Mouse (Mus musculus) kidney, embryonic 14.5 days (tissue): ENCODE measurements around the gene Apod. TPM values are rescaled to one million over a fixed set of nuclear protein-coding genes. Genes with fewer than 3 reads are reported as not detected.

ENCODE experiments used
- ATAC-seq: fragments of 200-750 bp; cut with Nextera tagmentation; 2 replicates; pipeline ENCODE4 v1.8.0; 2017; ENCODE audit warnings: moderate number of reproducible peaks, mild to moderate bottlenecking, moderate TSS enrichment, moderate library complexity; ENCODE audit not compliant: low FRiP score, low TSS enrichment
- H3K27ac ChIP-seq: fragments of 300-500 bp; sonication (generic); 2 replicates; pipeline ENCODE4 v1.5.1; 2014; ENCODE audit warnings: low read depth, mild to moderate bottlenecking, low read length, moderate library complexity, mixed read lengths
- H3K27me3 ChIP-seq: fragments of 300-500 bp; sonication (generic); 2 replicates; pipeline ENCODE4 v1.6.1; 2014; ENCODE audit warnings: mild to moderate bottlenecking, low read length; ENCODE audit not compliant: control insufficient read depth, insufficient read depth
- H3K36me3 ChIP-seq: fragments of 300-500 bp; sonication (generic); 2 replicates; pipeline ENCODE4 v1.6.1; 2014; ENCODE audit warnings: low read length, mixed read lengths; ENCODE audit not compliant: control insufficient read depth, insufficient read depth
- H3K4me1 ChIP-seq: fragments of 300-500 bp; sonication (generic); 2 replicates; pipeline ENCODE4 v1.6.1; 2014; ENCODE audit warnings: low read length, mixed read lengths; ENCODE audit not compliant: control insufficient read depth, insufficient read depth
- H3K4me2 ChIP-seq: fragments of 300-500 bp; sonication (generic); replicated peaks from 2 replicates; pipeline ENCODE4 v1.6.1; 2014; ENCODE audit warnings: low read depth, mild to moderate bottlenecking, low read length
- H3K4me3 ChIP-seq: fragments of 300-500 bp; sonication (generic); 2 replicates; pipeline ENCODE4 v1.5.1; 2014; ENCODE audit warnings: mild to moderate bottlenecking, low read length
- H3K9ac ChIP-seq: fragments of 300-500 bp; sonication (generic); 2 replicates; pipeline ENCODE4 v1.6.1; 2014; ENCODE audit warnings: low read depth, mild to moderate bottlenecking, low read length, moderate library complexity
- H3K9me3 ChIP-seq: fragments of 300-500 bp; sonication (generic); 2 replicates; pipeline ENCODE4 v1.6.1; 2016; ENCODE audit warnings: low read length; ENCODE audit not compliant: control insufficient read depth
- WGBS: fragments of 180-500 bp; shearing (Covaris S2); extraction: QIAGEN DNeasy Blood & Tissue Kit; methylation state at CpG from one replicate; pipeline ENCODE4 v1.1.7; 2014; 5-methylcytosine and 5-hydroxymethylcytosine counted together
- polyA plus RNA-seq: library from polyadenylated mRNA; unstranded; fragments of >200 nt; fragmentation: Nextera tagmentation; extraction: Ambion mirVana; gene quantifications from 2 replicates; pipeline ENCODE4 v1.2.1, GENCODE M21; 2014

Apod gene
- polyA plus RNA-seq = 0.47 TPM in 2 replicates

DNA sequence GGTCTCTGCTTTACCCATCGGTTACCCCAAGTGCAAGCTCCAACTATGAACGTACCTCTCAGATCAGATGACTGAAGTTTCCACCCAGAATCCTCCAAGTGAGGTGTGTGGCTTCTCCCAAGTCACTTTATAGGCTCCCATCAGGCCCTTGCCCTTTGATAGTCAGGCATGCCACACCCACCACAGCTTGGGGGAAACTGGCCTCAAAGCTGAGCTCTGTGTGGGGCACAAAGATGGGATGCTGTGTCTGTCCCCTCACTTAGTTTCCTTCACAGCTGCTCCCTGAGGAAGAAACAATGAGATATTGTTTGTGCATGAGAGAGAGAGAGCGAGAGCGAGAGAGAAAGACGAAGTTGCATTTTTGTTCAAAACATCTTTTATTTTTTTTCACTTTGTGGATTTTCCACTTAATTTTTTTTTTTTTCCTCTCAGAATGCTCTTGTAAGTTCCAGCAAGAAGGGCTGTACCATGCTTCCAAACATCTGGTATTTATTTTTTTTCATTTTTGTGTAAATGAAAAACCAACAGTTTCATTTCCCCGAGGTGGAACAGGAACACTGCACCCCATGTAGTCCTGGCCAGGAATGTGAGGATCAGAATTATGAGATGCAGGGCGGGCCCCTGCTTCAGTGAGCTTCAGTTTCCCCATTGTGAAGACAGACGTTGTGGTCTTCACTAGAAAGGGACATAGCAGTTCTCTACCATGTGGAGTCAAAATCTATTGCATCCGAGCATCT lies at the start of gene Apod:
TSS of gene Apod (minus strand) at position 312 of the 737 bp plus-strand sequence.
- Histone ChIP-seq H3K4me2 (no peak within 1 kb of the TSS), H3K27ac (no peak within 1 kb of the TSS)
- no peak for ATAC-seq

DNA sequence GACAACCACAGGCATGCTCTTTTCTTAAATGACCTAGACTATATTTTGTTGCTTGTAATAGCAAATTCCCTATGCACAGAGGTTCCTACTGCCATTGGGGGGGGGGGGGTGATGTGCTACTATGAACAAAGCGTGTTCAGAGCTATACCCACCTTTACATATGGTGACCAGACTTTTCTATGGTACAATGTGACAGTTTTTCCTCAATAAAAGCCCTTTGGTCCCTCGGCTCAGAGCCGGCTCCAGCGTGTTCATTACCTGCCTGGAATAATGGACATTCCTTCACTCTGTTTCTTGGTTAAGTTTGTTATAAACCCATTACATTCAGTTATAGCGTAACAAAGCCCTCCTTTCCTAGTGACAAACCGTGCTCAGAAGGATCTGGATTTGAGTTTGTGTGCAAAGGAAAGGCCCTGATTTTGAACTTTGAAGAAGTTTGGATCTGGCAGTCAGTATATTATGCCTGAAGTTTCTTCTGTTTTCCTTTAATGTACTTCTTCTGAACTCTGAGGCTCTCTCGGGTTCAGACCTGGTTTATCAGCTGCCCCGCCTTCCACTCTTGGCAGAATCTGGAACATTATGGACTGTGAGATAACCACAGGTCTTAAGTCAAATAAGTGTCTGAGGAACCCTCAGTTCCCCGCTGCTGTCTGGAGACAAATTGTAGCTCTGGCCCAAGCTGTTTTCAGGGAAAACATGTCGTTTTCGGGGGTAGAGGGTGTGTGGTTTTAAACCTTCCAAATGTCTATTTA lies 49.3 kb upstream of the Apod start:
- Histone ChIP-seq H3K27ac (no peak overlapping the region), H3K9me3 (no peaks in the 10 kb centered on the region), H3K4me3 (no peak overlapping the region), H3K4me1 (0 out of 2 replicates have a peak, but pooled peaks cover 3% of the 10 kb centered on the region), H3K36me3 (no peaks in the 10 kb centered on the region), H3K27me3 (no peaks in the 10 kb centered on the region), H3K9ac (no peak overlapping the region), H3K4me2 (no peak overlapping the region)
- ATAC-seq = no peak
- 63% methylated on average over 11 of the region's 11 CpGs for WGBS

More for the DNA sequence above, at the start of gene Apod:
- H3K9ac ChIP-seq = no peak within 1 kb of the TSS
- no peak within 1 kb of the TSS for H3K4me3 ChIP-seq
- WGBS = 74% methylated on average over 9 of the region's 9 CpGs
- H3K9me3 ChIP-seq = no peaks in the 10 kb centered on the region
- no peaks in the 10 kb centered on the region for H3K27me3 ChIP-seq
- H3K36me3 ChIP-seq = no peaks in the 10 kb centered on the region
- no peaks in the 10 kb centered on the region for H3K4me1 ChIP-seq

DNA sequence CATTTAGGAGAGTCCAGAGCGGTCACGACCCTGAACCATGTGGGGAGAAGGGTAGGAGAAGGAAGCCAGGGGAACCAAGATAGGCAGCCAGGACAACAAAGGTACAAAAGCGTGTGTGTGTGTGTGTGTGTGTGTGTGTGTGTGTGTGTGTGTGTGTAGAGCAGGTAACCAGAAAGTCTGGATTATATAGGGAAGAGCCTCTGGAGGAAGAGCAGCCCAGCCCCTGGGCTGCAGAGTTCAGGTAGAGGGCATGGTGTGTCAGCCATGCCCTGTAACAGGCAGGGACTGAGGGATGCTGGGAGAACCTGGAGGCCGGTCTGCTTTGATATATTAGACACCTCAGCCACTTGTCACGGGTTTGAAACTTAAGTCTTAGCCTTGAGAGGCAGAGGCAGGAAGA lies 44.9 kb upstream of the Apod start:
- Histone ChIP-seq H3K4me3 (no peak overlapping the region), H3K27me3 (no peaks in the 10 kb centered on the region), H3K4me2 (no peak overlapping the region), H3K27ac (no peak overlapping the region), H3K9ac (no peak overlapping the region), H3K36me3 (no peaks in the 10 kb centered on the region), H3K4me1 (0 out of 2 replicates have a peak, but pooled peaks cover 3% of the 10 kb centered on the region), H3K9me3 (no peaks in the 10 kb centered on the region)
- 57% methylated on average over 5 of the region's 5 CpGs for WGBS
- ATAC-seq = no peak

DNA sequence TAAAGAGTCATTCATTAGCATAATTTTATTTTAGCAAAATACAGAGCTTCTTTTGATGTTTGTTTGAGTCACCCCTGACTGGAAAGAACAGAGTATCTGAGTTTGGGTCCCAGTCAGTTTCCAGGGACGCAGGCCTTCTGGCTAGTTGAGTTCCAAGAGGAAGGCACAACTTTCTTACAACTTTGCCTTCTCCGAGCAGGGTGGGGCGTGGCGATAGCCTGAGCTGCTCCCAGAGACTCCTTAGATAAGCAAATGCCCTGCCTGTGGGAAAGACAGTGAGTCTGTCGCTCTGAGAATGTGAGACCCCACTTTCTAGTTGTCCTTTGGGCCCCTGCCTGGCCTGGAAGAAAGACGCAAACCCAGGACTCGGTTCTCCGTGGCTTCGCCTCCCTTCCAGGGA lies 44.4 kb upstream of the Apod start:
- 0 out of 2 replicates have a peak overlapping the region, but pooled peaks have one; percentile 12 for H3K4me2 ChIP-seq

DNA sequence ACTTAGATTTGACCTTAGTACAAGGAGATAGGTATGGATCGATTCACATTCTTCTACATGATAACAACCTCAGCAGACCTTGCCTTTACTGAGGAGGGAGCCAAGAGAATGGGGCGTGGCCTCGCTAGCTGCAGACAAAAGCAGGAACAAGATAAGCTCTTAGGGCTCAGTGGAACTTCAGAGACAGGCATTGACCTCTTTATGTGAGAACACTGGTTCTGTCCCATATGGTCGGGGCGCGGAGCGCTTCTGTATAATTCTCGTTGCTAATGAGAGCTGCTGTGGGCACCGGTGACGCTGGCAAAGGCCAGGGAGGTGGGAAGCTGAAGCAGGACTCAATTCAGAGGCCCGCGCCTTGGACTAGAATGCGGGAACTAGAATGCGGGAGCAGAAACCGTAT lies 44.0 kb upstream of the Apod start:
- 55% methylated on average over 15 of the region's 15 CpGs for WGBS
- H3K27ac ChIP-seq = no peak overlapping the region

More for the DNA sequence above, 44.4 kb upstream of the Apod start:
- Histone ChIP-seq H3K9me3 (no peaks in the 10 kb centered on the region), H3K27me3 (no peaks in the 10 kb centered on the region), H3K27ac (no peak overlapping the region), H3K4me1 (0 out of 2 replicates have a peak, but pooled peaks cover 3% of the 10 kb centered on the region), H3K9ac (no peak overlapping the region), H3K36me3 (no peaks in the 10 kb centered on the region), H3K4me3 (no peak overlapping the region)
- 34% methylated on average over 9 of the region's 9 CpGs for WGBS
- no peak for ATAC-seq

DNA sequence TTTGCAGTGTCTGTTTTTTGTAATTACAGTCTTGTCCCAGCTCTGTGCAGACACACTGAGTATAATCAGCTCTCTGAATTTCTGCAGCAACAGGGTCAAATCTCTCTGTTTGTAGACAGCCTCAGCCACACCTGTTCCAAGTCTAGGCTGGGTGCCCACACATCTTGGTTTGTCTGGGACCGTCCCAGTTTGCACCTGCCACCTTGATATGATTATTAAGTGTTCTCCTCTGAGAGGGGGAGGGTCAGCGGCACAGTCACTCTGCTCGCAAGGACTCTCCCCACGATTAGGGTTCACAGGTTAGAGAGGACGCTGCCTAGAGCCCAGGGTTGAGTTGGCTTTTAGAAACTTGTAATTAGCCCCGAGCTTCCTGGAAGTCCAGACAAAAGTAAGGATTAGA lies 41.3 kb upstream of the Apod start:
- Histone ChIP-seq H3K4me3 (no peak overlapping the region), H3K27me3 (no peaks in the 10 kb centered on the region), H3K4me1 (0 out of 2 replicates have a peak, but pooled peaks cover 3% of the 10 kb centered on the region), H3K4me2 (no peak overlapping the region), H3K9ac (no peak overlapping the region), H3K36me3 (no peaks in the 10 kb centered on the region), H3K27ac (no peak overlapping the region), H3K9me3 (no peaks in the 10 kb centered on the region)
- 74% methylated on average over 6 of the region's 6 CpGs for WGBS
- ATAC-seq = no peak

More for the DNA sequence above, 44.0 kb upstream of the Apod start:
- Histone ChIP-seq H3K4me2 (0 out of 2 replicates have a peak overlapping the region, but pooled peaks have one; percentile 12), H3K36me3 (no peaks in the 10 kb centered on the region), H3K4me3 (no peak overlapping the region), H3K27me3 (no peaks in the 10 kb centered on the region), H3K4me1 (0 out of 2 replicates have a peak, but pooled peaks cover 3% of the 10 kb centered on the region), H3K9ac (no peak overlapping the region), H3K9me3 (no peaks in the 10 kb centered on the region)
- ATAC-seq = no peak

DNA sequence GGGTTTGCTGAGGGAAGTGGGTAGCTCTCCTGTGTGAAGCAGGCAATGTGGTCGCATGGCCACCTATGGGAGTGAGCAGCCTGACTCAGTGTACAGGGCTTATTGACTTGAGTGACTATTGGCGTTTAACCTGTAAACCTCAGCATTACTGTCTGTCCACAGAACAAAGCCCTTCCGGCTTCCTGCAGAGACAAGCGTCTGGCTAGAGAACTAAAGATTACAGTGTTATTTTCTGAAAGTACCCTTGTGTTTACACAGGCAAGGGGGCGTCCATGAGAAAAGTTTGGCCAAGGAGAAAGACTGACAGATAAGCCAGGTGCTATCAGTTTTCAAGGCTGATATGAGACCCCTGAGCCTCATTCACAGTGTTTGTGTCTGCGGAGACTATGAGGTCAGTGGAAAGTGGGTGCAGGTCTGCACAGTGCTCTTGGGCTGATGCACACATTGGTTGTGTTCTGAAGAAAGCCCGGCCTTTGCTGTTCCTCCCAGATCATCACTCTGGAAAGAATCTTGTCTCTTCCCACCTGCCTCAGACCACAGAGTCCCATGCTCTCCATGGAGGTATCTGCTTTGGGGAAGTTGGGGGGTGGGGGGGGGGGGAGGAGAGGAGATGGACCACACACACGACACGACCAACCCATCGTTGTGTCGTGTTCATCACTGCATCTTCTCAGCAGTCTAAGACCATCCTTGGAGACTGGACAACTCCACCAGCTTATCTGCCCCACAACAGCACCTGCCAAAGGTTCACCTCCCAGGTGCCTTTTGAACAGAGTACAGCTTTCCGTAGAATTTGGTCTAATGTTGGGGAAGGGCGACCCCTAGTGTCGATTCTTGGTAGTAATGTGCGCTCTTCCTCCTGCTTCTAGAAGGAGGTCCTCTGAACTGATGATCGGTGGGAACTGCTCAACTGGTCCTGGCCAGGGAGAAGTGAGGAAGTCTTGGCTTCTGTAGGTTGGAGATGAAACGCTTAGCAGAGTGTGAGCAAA lies 40.0 kb upstream of the Apod start:
- ATAC-seq = peak; percentile 84; the same call in 1 of the 2 replicates
- H3K36me3 ChIP-seq = no peaks in the 10 kb centered on the region
- 0 out of 2 replicates have a peak, but pooled peaks cover 3% of the 10 kb centered on the region for H3K4me1 ChIP-seq
- H3K4me3 ChIP-seq = no peak overlapping the region
- H3K9ac ChIP-seq = no peak overlapping the region
- H3K27ac ChIP-seq = no peak overlapping the region
- WGBS = 32% methylated on average over 17 of the region's 17 CpGs
- no peak overlapping the region for H3K4me2 ChIP-seq
- no peaks in the 10 kb centered on the region for H3K9me3 ChIP-seq
- no peaks in the 10 kb centered on the region for H3K27me3 ChIP-seq

DNA sequence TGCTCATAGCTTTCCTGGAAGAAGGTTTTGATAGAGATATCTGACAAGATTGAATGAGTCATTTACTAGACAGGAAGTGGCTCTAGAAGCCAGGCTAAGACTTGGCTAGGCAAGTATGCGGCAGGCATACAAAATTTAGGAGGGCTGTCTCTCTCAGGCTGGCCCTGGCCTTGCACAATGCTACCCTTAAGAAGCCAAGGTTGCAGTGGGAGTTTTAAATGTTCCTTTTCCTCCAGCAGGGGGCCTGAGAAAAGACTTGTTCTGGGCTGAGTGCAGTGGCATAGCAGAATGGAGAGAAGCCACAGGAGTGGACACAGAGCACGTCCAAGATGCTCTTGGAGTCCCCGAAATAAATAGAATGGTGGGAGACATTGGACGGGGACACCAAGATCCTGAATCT lies 38.4 kb upstream of the Apod start:
- no peak overlapping the region for H3K27ac ChIP-seq
- H3K27me3 ChIP-seq = no peaks in the 10 kb centered on the region
- no peak overlapping the region for H3K9ac ChIP-seq
- H3K36me3 ChIP-seq = no peaks in the 10 kb centered on the region
- H3K4me1 ChIP-seq = no peaks in the 10 kb centered on the region
- no peak overlapping the region for H3K4me3 ChIP-seq
- peak; percentile 71; the same call in 1 of the 2 replicates for ATAC-seq
- H3K4me2 ChIP-seq = no peak overlapping the region
- H3K9me3 ChIP-seq = no peaks in the 10 kb centered on the region
- 67% methylated on average over 4 of the region's 4 CpGs for WGBS
